Mouse (Mus musculus) kidney, postnatal 14 days (tissue): ENCODE data around the gene Cd247.
A peak's percentile ranks its signal among the peaks of the same experiment; 100 is the strongest.
"Not testable (repeated sequence)": the region's sequence is repeated elsewhere in the genome, so short reads cannot be mapped to it uniquely, and the experiment has no call there.

Experiments
- DNase-seq: peaks from one replicate; pipeline ENCODE4 v3.0.0; 2022; ENCODE audit warnings: mixed read lengths

Gene Cd247

DNA sequence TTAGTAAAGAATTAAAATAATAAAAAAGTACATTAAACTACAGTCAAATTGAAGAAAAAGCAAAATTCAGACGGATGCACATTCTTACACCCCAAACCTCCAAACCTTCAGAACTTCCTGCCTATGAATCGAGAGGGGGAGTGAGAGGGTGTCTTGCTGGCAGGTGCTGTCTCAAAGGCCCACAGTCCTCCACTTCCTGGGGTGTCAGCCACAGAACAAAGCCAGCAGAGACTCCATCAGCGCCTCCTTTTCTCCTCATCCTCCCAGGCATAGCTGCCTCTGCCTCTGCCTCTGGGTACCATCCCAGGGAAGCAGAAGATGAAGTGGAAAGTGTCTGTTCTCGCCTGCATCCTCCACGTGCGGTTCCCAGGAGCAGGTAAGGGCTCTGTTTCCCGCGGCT lies at the start of gene Cd247:
Gene Cd247 (plus strand): TSS at position 171 of the 400 bp plus-strand sequence.
- no peak for DNase-seq

DNA sequence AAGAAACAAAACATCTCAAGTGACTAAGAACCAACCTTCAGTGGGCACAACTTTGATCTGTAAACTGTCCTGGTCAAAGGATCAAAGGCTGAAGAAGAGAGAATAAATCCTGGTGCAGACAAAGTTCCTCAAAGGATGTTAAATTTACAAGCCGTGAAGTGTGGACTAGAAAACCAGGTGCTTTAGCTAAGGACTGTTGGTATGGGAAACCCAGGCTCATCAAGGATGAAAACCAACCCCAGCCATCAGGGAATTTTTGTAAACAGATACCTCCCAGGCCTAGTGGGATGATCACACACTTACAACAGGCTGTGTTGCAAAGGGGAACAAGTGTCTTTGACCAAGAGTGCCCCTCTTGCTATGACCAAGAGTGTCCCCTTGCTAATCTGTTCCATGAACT lies 49.5 kb upstream of the Cd247 start:
- DNase-seq = no peak

DNA sequence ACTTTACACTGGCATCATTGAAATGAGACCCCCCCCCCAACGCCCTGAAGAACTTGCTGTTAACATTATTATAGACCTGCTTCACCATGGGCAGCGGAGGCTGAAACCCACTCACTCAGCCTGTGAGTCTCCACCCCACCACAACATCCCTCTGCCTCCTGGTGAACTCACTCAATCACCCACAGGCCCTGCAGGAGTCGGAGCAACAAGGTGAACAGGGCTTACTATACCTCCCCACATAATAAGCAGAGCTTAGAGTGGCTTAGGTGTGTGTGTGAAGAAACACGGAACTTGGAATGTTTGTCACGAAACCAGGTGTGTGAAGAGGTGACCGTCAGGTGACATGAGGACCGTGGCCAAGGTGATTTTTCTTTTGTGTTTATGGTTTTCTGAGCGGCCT lies 46.5 kb upstream of the Cd247 start:
- DNase-seq = no peak

DNA sequence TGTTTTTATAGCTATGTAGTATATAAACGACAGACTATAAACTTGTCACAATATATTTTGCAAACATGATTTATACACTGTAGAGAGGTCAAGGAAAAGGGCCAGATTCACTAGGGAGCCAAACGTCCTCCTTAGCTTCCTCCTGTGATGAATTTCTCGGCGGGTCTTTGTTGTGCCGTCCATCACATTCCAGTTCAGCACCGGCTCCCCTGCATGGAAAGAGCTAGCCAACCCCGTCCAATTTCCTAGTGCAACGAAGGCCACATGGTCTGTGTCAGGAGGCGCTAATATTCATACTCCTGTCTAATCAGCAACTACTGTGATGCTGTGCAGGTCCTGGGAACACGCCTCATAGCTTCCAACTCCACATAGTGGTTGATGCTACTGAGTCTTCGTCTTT lies 40.4 kb upstream of the Cd247 start:
- no peak for DNase-seq

DNA sequence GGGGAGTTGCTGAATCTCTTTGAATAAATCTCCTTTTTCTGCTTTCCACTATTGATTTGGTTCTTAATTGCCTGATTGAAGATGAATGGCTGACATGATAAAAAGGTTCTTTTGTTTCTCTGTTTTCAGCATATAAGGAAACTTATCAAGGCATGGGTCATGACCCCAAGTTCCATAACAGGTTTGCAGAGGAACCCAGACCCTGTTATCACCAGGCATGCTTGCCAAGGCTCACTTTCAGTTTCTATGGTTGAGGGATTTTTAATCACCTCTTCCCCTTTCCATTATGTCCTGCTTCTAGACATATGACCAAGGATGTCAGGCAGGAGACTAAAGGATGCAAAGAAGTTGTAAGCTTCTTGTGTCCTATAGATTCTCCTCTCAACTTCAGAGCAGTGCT lies 37.3 kb upstream of the Cd247 start:
- no peak for DNase-seq

DNA sequence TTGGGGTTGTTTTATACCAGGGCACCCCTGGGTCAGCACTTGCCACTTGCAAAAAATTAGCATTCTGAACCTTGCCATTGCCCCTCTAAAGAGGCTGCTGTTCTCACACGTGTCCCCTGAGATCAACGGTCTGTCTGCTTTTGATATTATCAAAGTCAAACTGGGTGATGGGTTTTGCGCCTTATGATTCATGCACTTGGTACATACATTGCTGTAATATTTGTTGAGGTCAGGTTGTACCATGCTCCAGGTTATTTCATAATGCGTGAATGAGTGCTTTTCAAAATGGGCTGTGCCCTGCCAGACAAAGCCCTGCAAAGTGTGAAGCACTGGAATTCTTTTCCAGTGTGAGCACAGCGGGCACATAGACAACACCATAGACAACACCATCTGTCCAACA lies 36.6 kb upstream of the Cd247 start:
- no peak for DNase-seq

DNA sequence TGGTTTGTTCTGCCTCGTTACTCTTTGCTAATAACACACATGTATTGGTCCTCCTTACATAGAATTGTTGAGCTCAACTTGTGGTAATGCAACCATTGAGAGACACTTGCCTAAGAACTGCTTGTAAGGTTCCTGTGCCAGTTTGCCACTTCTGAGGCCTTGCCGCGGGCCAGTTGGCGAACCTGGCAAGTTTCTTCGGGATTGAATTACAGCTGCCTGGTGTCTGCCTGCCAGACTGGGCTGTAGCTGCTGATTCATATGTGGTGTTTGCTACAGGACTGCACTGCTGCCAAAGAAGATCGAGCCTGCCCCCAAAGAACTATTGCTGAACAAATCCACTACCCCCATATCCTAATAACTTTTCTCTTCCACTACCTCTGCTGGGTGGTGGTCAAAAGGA lies 34.3 kb upstream of the Cd247 start:
- no peak for DNase-seq

DNA sequence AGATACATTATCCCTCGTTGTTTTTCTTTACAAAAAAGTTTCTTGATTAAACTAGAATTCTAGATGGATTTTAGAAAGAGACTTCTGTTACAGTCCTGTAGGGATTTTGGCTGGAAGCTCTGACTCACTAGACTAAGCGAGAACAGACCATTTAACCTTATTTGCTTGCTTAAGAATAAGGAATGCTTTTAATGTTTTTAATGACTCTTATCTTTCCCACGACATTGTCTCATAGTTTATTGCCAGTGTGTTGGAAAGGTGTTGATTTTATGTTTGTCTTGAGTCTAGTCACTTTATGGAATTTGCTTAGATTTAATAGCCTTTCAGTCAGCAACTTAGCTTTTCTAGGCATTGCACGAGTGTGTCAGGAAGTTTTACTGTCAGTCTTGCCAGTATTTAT lies 33.3 kb upstream of the Cd247 start:
- DNase-seq = no peak

DNA sequence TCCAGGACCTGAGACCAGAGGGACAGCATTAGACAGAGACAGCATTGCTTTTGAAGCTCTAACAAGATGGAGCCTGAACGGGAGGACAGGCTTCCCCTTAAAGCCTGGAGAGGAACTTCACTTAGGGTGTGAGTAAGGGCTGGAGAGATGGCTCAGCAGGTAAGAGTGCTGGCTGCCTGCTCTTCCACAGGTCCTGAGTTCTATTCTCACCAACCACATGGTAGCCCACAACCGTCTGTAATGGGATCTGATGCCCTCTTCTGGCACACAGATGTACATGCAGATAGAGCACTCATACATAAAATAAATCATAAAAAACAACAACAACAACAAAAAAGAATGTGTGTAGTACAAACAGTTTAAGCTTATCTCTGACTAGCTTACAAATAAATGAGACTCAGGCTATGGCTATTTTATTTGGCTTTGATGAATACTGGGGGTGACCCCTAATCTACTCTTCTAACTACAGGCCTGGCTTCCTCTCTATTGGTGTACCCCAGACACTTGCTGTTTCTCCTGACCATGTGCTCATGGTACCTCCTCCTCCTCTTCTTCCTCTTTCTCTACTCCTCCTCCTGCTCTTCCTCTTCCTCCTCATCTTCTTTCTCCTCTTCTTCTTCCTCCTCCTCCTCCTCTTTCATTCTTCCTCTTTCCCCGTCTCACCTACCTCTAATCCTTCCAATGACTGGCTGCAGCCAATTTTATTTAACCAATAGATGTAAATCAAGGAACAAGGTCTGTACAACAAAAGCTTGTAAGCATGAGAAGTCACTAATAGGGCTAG lies 26.8 kb upstream of the Cd247 start:
- DNase-seq = no peak

DNA sequence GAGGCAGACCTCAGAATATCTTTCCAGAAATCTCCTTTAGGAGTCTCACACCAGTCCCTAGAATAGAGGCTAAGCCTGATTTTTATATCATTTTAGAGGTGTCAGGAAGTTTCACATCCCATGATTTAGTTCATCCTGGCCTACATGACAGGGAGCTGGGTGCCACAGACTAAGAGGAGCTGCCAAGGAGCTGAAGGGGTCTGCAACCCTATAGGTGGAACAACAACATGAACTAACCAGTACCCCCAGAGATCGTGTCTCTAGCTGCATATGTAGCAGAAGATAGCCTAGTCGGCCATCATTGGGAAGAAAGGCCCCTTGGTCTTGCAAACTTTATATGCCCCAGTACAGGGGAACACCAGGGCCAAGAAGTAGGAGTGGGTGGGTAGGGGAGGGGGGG lies 26.0 kb upstream of the Cd247 start:
- DNase-seq = not testable (repeated sequence)

DNA sequence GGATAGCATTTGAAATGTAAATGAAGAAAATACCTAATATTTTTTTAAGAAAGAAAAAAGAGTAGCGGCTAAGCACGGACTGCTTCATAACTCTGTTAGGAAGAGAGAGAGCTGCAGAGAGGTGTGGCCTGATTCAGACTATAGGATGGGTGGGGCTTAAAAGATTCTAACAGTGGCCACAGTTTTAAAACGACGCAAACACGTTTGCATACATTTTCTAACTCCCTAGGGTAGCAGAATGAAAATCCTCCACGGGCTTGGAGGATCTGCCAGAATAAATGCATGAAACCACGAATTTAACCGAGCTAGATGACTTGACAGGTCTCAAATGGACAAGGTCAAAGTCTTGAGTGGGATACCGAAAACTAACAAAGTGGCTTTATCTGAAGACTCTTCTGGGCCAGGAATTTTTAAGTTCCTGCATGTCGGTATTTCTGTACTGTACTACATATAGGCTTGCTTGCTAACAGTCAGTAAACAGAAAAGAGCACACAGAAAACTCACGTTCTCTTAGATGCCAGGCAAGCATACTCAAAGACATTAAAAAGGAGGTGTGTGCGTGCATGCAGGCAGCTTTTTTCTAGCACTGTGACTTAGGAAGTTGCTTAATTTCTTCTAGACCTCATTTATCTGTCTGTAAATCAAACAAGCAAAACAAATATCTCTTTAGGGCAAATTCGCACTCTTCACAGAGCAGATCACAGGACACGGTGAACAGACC lies 25.4 kb upstream of the Cd247 start:
- no peak for DNase-seq

DNA sequence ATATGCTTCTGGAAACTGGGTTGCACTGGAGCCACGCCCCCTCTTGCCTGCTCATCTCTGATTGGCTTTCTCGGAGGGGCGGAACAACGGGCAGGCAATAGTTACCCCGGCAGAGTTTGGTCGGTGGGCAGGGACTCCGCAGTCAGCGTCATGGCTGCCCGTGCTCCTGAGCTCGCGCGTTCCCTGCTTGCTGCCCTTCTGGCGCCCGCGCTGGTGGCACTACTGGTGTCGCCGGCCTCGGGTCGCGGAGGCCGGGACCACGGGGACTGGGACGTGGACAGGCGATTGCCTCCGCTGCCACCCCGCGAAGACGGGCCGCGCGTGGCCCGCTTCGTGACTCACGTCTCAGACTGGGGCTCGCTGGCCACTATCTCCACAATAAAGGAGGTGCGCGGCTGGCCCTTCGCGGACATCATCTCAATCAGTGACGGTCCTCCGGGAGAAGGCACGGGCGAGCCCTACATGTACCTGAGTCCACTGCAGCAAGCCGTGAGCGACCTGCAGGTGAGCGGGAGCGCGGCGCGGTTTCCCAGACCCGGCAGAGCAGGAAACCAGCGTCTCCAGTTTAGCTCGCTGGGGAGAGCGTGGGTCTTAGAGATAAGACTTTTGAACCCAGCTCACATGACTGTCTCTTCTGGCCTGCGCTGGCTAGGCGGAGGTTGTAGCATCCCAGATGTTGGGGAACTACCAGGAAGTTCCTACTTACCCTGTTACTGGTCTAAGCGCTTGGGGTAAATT lies 24.7 kb upstream of the Cd247 start, which contains the start of gene Creg1:
Gene Creg1 (plus strand): TSS at position 112 of the 738 bp plus-strand sequence.
- DNase-seq = peak; percentile 96

DNA sequence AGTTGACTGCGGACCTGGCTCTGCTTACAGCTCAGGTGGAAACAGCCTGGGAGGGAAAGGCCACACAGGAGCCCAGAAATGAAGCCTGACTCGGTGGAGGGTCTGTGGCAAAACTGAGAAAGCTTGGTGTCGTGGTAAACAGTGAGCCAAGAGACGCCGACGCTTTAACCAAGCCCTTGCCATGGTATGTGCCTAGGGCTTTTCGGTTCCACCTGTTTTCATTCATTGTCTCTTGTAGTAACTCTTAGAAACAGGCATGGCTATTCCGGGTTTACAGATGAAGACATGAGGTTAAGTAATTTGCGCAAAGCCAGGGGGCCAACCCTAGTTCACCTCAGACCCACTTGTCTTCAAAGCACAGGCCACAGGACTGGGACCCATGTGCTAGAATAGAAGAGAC lies 23.9 kb upstream of the Cd247 start:
- no peak for DNase-seq

DNA sequence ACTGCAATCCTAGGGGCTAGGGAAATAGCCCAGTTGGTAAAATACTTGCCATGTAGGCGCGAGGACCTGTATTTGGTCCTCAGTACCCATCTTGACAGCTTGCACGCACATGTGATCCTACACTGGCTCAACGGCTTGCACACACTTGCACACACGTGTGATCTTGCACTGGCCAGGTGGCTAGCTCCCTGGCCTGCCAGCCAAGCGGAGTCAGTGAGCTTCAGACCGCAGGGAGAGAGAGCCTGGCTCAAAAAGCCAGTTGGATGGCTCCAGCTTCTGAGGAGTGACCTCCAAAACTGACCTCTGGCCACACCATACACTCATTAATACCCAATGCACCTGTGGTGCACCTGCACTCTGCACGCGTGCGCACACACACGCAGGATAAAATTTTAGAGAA lies 23.4 kb upstream of the Cd247 start:
- no peak for DNase-seq

DNA sequence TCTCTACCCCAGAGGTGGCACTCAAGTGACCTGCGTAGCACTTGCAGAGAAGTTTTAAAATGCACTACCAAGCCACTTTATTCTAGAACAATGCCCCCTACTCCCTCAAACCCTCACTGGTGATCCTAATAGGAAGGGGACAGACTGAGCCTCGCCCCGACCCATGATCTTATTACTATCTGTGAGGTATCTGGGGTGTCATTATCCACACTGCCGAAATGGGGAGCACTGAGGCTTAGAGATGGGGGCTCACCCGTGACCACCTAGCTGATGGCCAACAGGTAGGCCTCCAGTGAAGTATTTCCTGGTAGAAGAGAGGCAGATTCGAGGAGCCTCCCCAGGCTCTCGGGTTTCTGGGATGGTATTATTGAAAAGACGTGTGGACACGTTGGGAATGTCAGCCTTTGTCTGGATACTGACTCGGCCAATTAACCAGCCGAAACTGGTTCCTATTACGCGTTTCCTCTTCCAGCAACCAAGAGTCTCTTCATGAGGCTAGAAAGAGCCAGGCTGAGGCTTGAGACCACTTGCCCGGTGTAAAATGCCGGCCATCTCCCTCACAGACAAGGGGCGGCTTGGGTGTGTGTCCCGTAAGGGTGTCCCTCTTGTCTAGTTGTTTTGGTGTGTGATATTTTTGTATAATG lies 22.7 kb upstream of the Cd247 start:
- DNase-seq = no peak

DNA sequence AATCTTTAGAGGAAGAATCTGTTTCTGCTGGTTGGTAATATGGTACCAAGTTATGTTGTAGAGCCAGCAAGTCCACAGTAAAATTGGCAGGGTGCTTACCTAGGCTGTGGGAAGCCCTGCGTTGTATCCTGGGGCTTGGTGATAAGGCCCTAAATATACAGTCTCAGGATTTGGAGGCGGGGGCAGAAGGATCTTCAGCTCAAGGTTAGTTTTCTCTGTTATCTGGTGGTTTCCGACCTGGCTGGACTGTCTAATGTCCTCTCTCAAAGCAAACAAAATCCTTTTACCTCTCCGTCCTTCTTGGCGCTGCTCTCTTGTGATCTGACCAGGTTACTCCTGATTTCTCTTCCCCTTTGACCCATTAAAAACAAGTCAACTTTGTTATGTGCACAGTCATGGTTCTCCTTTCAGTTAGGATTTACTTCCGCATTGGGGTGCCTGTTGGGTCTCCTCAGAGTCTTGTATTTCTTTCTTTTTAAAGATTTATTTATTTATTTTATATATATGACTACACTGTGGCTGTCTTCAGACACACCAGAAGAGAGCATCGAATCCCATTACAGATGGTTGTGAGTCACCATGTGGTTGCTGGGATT lies 22.1 kb upstream of the Cd247 start:
- no peak for DNase-seq

DNA sequence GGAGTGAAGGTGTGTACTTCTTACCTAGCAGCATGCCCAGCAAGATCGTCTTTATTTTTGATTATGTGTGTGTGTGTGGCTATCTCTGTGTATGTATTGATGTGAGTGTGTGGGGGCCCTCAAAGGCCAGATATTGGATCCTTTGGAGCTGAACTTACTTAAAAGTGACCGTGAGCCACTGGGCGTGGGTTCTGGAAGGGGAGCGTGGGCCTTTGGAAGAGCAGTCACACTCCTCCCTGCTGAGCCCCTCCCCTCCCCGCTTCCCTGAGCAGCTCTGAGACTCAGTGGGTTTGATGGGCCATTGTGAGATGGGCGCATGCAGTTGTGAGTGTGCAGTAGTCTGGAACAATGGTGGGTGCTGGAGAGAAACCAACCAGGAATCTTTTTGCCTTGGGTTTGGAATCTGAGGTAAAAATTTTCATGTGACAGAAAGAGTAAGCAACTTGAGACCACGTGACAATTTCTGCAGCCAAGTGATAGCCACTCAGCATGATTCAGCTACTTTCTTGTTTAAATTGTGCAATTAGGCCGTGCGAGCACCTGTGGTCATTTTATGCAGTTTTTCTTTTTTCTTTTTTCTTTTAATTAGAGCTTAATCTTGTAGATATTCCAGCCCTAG lies 19.5 kb upstream of the Cd247 start:
- DNase-seq = no peak

DNA sequence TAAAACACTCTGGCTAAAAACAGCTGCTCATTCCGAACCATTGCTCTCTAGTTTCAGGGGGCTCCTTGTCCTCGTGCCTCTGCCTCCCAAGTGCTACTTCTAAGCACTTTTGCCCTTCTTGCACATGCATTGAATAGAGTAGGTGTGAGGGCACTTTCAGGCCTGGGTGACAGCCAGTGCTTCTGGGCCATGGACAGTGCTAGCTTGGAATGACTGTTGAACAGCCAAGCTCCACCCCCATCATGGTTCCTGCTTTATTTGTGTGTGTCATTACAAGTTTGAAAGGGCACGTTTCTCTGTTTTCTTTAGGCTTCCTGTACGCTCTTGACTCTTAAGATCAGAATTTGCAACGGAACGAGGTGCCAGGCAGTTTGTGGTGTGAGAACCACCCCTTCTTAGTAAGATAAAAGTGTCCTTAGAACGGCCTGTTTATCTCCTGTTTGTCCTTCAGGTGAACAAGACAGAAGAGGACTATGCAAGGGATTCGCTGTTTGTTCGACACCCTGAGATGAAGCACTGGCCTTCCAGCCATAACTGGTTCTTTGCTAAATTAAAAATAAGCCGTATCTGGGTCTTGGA lies 18.2 kb upstream of the Cd247 start:
- no peak for DNase-seq

DNA sequence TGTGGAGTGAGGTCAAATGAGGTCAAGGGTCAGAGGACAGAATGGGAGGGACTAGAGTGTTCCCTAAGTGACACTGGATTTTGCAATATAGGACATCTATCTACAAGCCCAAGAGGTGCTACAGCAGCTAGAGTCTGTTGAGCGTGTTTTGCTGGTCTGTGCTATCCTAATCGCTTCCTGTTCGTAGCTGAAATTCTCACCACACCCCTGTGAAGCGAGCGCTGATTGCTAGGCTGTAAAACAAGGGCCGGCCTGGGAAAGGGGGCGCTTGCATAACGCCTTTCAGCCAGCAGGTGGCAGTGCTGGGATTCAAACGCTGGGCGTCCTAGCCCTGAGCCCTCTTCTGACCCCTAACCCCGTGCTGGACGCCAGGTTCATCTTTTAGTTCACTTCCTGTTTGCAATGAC lies 17.0 kb upstream of the Cd247 start:
- DNase-seq = peak; percentile 79

DNA sequence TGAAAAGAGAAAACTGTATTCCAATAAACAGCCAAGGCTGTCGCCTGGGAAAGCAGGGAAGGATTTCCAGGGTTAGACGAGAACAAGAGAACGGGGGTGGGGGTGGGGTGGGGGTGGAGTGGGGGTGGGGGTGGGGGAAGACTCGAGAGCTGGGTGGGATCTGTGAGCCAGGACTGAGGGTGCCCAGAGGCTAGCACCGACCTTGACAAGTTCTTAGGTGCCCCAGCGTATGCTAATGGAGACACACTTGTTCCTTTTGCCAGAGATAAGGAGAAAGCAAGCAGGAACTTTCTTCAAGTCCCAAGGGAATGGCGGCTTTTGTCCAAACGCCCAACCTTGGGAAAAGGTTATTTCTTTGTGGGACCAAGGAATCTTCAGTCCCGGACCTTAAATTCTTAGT lies 16.5 kb upstream of the Cd247 start:
- no peak for DNase-seq

DNA sequence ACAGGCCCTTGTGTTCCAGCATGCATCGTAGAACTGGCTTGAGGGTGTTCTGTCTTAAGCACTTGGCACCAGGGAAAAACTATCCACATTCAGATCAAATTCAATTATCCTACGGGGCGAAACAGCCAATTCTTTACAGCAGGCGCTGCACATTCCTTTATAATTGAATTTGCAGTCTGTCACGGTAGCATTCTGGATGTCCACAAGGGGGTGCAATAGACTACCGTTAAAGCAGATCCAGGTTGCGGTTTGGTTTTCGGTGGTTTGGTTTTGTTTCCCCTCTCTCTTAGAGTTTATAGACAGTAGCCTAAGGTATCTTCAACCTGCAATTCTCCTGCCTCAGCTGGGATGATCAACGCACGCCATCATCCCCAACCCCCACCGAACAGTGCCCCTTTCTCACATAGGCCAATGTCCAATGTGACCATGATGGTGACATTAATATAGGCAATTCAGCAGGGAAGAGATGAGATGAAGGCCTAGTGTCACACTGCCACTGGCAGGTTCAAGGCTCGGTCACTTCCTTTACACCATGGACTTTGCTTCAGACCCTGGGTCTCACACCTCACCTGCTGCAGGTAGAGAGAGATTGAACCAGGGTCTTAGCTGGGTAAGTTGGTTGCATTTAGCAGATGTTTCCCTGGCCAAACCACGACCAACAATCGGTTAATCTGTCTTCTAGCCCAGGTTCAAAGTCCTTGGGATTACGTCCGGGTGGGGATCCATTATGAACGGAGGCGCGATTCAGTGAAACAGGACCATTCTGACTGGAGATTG lies 12.8 kb upstream of the Cd247 start:
- DNase-seq = peak; percentile 49
